Mouse (Mus musculus) G1E-ER4 (cell line): ENCODE measurements around the gene Scgb1b24. TPM values are rescaled to one million over a fixed set of nuclear protein-coding genes. Genes with fewer than 3 reads are reported as not detected.

Source experiments
- GATA1 ChIP-seq: IDR thresholded peaks from one replicate; pipeline ENCODE4 v1.8.0; 2012; ENCODE audit warnings: low read length, inconsistent platforms
- polyA plus RNA-seq: library from polyadenylated mRNA; stranded (reverse); fragments of >175 nt; gene quantifications from 2 replicates; pipeline ENCODE4 v1.2.3, GENCODE M21; 2012

Scgb1b24 gene
- polyA plus RNA-seq: not detected in 2 replicates

DNA sequence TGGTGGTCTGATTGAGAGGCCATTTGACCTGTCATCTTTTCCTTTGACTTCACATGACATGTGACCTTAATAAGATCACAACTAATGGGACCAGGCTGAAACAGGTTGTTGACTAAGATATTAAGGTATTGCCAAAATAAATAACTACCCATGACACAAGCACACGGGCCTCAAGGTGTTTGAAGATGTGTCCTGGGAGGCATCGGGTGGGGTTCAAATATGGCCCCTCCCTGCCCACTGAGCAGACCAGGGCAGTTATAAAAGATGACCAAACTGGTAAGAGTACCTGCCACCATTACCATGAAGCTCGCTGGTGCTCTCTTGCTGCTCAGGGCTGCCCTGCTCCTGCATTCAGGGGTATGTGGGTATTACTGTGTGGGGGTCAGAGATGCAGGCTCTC lies at the start of gene Scgb1b24:
Gene Scgb1b24, plus strand, starts transcription at position 301 of the 400 bp plus-strand sequence.
- TF ChIP-seq GATA1: no peak

DNA sequence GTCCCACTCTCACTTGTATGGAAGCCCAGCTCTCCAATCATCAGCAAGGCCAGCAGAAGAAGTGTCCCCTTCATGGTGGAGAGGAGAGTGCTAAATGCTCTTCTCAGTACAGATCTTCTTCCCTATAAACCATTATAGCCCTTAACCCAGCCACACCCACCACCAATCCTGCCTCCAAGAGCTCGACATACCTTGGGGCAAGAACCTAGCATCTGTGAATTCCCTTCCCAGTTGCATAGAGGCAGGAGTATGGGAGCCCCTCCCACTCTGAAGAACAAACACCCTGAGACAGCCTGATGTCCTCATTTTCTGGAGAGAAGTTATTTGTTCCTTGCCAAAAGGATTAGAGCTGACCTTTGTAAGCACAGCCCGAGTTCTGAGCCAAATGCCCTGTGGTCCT lies 4.4 kb upstream of the Scgb1b24 start, which contains the start of gene Scgb2b24:
Gene Scgb2b24, minus strand, starts transcription at position 101 of the 400 bp plus-strand sequence.
- no peak for TF ChIP-seq GATA1

Other genes with a start within 250 kb of the Scgb1b24 start
- gene Scgb2b21, start 223.3 kb upstream of the Scgb1b24 start, polyA plus RNA-seq: not detected in 2 replicates
- not detected in 2 replicates for gene Scgb2b24, start 4.5 kb upstream of the Scgb1b24 start, polyA plus RNA-seq
- gene Scgb2b26, start 201.2 kb downstream of the Scgb1b24 start, polyA plus RNA-seq: not detected in 2 replicates